Mouse (Mus musculus) c-Kit-positive CD71-positive TER-119-positive erythroid progenitor cells, embryonic 14.5 days (primary cell): ENCODE measurements around the gene Klhdc4.

Source experiments
- DNase-seq: peaks from one replicate; pipeline ENCODE4 v3.0.0-alpha.2; 2013; ENCODE audit warnings: low spot score

The Klhdc4 gene

DNA sequence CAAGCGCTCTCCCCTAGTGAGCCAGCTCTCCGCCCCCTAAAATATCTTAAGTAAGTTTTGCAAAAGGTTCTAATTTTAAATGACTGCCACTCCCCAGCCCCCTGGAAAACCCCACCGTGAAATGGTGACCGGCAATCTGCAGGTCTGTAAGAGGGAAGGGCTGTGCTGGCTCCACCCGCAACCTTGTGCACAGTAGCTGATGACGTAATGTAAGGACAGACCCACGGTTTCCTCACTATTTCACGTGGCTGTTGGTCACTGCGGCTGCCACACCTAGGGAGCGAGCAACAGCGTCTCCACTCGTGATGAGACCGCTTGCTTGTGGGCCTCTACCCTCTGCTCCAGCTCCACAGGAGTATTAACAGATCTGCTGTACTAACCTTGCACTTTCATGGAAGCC is 23.2 kb downstream of the Klhdc4 start:
- no peak for DNase-seq

DNA sequence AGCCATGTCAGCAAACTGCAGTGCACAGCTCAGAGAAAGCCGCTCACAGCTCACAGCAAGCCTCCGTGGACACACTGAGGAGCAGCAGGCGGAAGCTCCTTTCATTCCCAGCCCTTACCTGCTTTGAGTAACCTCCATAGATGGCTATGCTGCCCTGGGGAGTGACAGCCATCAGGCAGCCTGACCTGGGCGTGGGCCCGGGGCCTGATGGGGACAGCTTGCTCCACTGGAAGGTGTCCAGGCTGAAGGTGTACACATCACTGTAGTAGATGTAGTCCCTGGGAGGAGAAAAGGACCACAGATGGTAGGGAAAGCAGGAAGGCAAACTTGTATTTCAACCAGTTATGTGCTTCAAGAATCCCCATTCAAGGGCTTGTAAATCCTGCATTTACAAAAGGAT is 24.5 kb downstream of the Klhdc4 start:
- no peak for DNase-seq

DNA sequence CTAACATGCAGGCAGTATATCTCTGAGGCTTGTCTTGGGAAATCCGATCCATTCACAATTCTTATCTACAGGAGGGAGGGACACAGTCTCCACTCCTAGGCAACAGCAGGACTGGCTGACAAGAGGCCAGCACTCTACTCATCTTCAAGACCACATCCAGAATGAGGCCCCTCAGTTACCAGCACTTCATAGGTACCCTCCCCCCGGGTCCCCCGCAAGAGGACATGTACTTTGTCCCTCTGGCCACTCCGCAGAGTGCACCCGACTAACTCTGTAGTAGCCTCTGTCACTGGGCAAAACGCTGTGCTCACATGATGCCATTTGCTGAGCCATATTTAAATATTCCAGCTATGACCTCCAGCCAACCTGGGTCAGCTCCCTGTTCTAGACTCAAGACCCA is 31.0 kb downstream of the Klhdc4 start:
- no peak for DNase-seq

DNA sequence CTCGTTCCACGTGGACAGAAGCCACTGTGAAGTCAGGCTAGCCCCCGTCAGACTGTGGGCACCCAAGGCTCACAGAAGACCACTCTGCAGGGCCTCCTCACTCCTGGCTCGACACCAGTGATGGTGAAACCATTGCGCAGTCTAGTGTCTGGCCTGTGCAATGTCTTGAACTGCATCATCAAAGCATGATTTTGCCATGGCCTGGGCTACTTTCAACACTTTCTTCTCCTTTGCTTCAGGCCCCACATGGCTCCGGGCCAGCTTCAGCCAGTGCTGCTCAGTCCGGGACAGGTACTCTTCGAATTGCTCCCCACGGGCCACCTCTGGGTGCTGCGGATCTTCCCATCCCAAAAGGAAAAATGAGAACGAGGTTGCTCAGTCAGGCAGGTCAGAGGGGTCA is 33.0 kb downstream of the Klhdc4 start:
- no peak for DNase-seq

DNA sequence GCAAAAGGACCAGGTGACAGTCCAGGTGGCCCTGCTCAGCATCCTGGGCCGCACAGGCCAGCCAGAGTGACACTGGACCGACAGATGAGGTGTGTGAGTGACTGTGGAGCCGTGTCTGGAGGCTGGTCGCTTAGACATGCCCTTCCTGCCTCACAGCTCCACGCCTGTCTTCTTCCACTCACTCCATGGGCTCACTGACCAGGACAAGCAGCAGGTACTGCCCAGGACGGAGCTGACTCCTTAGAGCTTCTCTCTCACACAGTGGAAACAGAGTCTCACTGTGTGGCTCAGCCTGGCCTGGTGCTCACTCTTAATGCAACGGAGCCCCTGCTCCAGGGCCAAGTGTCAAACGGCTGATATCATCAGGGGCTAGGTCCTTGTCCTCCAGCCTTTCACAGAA is 33.9 kb downstream of the Klhdc4 start:
- DNase-seq, result no peak

DNA sequence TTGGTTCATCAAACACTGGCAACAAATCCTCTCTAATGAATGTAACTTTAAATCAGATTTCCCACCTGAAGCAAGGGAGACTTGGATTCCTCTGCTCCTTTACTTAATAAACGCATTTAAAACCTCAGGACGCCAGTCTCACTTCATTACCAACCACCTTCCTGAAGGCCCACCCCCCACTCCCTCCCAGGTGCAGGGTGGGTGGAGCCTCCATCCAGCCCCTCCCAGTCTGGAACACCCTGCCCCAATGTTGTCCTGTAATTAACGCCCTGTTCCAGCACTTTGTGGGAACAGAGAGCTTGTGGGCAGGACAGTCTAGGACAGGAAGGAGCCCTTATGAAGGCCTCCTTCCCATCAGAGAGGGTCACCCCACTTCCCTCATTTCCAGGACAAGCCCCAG is 35.2 kb downstream of the Klhdc4 start:
- DNase-seq, result no peak

DNA sequence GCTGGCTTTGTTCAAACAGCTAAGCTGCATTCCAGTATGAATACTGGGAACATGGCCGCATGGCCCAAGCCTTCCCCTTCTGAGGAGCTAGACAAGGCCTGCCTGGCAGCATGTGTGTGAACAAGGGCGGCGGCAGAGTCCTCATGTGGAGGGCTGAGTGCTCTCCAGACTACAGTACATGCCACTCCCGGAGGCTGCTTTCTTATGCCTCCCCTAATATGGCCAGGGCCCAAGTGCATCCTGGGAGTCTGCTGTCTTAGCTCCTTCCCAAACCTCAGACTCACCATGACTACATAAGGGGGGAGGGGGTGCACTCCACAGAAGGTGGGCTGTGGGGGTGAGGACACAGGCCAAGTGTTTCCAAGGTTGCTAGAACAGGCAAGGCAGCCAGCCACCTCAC is 36.7 kb downstream of the Klhdc4 start:
- DNase-seq, result no peak

DNA sequence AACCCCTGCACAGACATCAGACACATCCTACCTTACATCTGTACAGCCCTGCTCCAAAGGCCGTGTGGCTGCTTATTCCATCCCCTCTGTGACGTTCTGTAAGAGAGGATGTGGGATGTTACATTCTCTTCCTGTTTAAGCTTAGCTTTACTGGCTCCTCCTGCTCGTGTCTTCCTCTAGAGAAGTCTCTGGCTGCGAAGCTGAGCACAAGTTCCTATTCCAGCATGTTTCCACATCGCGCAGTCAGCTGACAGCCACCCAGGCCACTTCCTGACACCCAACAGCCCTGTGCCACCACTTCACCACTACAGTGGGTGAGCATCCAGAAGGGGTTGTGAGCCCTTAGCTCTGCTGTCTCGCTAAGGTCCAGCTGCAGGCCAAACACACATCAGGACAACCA is 37.2 kb downstream of the Klhdc4 start:
- DNase-seq, result no peak

DNA sequence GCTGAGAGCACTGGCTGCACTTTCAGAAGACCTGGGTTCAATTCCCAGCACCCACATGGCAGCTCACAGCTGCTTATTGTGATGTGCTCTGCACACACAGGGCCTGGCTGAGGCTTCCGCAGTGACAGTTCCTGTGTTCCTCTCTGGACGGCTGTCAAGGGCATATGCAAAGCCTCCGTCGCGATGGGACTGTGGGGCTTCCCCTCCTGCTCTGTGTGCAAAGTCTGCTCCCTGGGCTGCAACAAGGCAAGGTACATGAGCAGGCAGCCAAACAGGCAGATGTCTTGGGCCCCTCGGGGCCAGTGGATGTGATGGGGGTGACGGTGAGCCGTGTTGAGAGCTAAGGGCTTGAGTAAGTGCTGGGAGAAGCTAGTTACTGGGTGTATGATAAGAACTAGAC is 40.6 kb downstream of the Klhdc4 start:
- DNase-seq, result no peak

DNA sequence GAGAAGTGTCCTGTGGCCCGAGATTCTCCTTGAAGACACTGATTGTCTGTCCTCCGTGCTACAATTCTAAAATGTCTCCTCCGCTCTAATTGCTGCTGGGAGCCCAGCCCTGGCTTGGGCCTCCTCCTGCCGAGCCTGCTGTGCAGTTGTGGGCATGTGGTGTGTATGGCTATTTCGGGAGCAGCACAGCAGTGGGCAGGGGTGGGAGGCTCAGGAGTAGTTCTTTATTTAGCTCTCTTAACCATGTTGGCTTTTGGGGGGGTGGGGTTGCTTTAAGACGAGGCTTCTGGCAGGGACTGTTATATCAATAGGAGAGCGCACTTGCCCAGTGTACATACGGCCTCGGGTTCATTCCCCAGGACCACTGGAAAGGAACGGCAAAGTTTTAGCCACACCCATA is 42.8 kb downstream of the Klhdc4 start:
- DNase-seq, result no peak

DNA sequence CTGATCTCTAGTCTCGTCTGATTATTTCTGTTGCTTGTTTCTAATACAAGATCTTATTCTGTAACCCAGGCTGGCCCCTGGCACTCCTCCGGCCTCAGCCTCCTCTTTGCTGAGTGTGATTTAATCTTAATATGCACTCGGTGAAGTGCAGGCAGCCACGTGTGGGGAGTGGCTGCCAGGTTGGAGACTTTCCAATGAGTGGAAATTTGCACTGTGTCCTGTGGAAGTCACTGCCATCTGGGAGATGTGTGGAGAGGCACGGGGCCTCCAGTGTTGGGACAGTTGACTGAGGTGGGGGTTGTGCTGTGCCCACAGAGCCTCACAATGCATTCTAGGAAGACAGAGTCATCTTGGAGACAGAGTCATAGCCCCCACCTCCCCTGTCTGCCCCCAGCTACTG is 46.9 kb downstream of the Klhdc4 start:
- no peak for DNase-seq

DNA sequence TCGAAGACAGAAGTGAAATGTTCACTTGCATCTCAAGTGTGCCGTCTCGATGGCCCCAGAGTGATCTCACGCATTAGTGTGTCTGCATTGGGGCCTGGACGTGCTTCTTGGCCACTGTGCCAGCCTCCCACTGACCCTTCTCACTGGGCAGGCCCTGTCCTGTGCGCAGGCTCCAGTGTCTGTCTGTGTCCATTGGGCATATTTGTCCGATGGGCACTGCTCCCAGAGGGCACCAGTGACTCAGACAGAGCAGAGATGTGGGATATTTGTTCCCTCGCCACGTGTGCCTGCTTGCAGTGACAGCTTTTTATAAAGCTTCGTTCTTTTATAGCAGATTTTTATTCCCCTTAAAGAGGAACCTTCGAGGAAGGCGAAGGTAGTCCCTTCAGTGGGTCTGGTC is 55.5 kb downstream of the Klhdc4 start:
- no peak for DNase-seq

DNA sequence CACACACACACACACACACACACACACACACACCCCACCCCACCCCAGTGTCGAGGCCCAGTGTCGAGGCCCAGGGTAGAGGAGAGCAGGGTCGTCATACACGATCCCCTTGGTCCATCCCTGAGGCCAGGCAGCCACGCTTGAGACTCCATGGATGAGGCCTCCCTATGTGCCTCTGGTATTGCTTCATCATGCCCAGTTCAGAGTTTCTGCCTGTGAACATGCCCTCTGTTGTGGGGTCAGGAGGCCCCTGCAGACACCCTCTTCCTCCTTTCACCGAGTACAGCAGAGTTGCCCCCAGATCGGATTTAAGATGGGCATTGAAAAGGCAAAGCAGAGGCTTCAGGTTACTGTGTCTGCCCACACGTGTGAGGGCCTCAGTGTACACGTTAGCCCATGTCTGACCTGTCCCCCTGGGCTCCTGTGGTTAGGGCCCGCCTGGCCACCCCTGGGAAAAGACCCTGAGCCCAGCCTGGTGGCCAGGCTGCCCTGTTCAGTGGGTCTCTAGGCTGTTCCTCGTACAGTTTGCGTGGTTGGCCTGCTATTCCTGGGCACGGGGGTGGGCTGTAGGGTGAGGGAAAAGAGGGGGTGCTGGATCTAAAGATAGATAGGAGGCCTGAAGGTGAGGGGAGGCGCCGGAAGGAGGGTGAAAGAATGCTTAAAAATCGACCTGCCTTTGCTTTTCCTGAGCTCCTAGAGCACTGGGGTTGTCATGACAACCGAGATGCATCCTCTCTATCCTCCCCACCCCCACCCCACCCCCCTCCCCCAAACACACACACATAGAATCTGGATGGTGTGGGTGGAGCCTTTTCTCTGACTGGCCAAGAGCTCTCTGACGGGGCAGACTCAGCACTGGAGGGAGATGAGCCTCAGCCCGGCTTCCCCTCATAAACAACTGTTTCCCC is 58.3 kb downstream of the Klhdc4 start:
- no peak for DNase-seq

DNA sequence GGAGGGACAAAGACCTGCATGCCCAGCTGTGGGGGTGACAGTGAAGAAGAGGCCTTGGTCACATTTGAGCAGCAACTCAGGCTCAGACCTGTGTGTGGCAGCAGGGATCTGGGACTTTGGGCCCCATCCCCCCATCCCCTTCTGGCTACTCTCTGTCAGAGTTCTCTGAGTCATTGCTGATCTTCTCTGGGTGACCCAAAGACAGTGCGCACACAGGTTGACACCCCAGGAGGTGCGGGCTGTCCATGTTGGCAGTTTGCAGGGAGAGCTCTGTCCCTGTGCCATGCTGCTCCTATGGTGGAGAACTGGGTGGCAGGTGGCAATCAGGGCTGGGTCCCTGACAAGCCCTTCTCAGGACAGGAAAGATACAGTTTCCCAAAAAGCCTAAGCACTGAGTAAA is 59.7 kb downstream of the Klhdc4 start:
- no peak for DNase-seq

DNA sequence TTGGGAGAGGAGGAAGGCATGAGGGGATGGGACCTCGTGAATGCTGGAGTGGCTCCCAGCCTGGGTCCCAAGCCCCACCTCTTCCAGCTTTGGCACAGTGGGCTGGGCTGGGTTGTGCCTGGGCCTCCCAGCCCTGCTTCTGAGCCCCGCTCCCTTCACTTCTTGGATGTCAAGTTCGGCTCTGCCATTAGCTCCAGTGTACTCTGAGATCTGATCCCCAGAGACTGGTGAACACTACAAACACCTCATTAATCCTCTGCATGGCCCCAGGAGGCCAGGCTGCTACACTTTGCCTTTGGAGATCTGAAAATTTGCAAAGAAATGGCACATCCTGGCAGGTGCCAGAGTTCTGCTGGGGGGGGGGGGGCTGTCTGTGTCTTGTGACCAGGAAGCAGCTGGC is 60.3 kb downstream of the Klhdc4 start:
- no peak for DNase-seq

DNA sequence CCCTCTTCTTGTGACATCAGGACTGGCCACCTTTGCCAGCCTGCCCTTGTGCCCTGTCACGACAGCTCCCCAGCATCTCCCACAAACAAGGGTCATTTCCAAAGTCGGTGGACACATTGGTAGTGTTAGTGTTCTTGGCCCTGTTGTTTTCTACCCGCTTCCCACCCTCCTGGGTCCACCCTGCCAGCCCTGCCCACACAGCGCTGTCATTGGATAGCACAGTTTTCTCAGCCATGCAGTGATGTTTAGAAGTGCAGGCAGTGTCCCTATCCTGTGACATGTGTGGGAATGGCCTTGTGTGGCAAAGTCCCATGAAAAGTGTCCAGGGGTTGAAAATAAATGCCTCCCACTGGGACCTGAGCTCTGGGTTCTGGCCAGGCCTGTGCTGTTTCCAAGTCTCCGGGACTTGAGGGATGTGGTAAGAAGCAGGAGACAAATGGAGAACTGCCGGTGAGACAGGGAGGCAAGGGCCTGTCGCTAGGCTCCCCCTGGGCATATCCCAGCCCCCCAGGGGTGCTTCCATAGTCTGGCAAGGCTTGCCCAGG is 63.7 kb downstream of the Klhdc4 start:
- DNase-seq, result no peak

DNA sequence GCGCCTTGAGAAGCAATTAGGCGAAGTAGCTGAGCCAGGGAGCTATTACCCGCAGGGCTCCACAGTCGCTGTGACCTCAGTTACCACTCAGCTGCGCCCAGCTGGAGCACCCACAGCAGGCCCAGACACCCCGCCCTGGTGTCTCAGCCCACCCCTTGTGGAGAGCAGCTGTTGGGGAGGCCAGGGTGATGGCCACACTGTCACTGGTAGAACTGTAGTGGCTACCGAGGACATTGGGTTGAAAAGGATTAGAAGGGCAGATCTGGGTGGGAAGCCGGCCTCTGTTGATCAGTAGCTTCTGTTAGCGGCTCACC is 65.7 kb downstream of the Klhdc4 start:
- DNase-seq, result no peak

DNA sequence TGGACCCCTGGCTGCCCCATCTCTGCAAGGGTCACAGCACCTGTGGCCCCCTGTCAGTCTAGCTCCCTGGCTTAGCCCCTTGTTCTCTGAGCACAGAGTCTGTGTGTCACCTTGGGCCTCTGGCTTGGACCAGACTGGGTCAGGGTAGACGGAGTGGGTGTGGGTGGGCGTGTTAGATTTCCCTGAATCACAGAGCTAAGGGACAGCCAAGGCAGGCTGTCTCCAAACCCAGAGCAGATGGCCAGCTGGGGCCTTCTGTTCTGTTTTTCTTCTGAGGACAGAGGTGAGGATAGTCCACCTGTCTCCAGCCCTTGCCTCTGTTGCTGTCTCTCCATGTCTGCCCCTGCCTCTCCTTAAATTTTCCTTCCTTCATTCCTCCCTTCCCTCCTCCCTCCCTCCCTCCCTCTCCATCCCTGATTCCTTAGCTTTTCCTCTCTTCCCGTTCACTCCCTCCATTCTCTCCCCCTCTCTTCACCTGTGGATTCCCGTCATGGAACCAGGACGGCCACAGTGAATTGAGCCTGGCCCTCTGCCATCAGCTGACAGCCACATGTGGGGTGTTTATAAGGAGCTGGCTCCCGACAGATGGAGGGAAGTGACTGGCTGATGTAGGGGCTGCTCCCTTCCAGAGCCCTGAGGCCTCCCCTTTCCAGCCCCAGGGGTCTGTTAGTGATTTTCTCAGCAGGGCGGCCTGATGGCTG is 66.2 kb downstream of the Klhdc4 start:
- DNase-seq, result no peak

DNA sequence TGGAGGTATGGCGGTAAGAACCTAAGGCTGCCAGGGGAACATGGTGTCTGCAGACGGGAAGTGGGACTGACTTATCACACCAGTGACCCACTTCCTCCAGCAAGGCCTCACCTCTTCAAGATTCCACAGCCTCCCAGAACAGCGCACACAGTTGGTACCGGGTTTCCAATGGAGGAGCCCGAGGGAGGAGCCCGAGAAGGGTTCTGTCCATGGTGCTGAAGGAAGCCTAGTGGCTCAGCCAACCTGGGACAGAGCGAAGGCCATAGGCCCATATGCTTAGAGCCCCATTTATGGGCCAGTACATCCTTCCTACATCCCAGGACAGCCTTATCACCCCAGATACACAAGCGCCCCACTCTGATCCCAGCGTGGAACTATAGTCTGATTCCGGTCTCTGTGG is 67.9 kb downstream of the Klhdc4 start:
- peak; percentile 37 for DNase-seq

DNA sequence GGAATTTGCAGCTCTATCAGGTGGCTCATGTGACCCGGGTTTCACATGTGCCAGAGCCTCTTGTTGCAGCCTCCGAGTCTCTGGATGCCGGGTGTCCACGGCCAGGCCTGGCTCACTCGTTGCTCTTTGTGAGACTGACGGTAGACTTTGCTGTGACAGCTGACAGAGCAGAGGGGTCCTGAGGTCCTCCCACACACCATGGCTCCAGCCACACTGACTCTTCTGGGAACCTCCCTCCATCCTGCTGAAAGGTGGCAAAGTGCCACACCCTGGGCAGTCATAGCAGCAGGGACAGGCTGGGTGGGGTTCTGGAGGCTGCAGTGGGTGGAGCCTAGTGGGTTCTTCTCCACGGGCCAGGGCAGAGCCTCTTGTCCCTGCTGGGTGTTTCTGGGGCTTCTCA is 68.9 kb downstream of the Klhdc4 start:
- no peak for DNase-seq

DNA sequence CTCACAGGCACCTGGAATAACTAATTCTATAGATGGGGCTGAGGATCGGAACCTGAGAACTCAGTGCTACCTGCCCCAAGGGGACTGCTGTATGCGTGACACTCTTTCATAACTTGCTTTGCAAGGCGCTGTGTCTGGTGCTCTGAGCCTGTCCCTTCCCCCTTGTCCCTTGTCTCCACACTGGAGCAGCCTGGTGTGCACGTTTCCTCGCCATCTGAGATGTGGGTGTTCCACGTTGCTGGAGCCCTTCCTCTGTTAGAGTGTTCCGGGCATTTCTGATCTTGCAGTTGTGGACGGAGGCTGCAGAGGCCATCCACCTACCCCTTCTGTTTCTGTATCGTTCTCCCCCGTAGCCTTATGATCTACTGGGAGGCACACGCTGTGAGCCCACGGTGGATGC is 70.9 kb downstream of the Klhdc4 start:
- DNase-seq, result no peak

DNA sequence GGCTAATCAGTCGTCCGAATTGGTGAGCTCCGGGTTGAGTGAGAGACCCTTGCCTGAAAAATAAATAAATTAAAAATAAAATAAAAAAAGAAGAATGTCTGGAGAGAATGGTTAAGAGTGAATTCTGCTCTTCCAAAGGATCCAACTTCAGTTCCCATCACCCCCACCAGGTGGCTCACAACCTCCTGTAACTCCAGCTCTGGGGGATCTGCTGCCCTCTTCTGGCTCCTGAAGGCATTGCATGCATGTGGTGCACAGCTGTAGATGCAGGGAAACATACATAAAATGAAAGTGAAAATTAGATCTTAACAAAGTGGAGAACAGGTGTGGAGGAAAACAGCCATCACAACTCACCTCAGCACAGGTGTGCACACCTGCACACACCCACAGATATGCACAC is 78.0 kb downstream of the Klhdc4 start:
- peak; percentile 72 for DNase-seq

DNA sequence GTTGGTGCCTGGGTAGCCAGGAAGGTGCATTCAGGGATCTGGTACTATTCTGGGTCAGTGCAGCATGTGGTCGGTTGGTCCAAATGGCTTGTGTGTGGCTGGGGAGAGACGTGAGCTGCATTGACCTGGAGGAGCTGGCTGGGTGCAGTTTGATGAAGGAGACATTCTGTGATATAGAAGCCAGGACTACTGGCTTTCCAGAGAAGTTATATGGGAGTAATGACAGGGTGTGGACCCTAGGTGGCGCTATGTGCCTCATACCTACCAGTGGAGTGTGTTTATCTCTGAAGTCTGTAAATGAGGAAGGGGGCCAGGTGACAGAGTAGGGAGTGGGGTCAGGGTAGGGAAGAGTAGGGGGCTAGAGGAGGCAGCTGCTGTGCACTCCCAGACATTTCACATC is 78.9 kb downstream of the Klhdc4 start:
- DNase-seq, result no peak

DNA sequence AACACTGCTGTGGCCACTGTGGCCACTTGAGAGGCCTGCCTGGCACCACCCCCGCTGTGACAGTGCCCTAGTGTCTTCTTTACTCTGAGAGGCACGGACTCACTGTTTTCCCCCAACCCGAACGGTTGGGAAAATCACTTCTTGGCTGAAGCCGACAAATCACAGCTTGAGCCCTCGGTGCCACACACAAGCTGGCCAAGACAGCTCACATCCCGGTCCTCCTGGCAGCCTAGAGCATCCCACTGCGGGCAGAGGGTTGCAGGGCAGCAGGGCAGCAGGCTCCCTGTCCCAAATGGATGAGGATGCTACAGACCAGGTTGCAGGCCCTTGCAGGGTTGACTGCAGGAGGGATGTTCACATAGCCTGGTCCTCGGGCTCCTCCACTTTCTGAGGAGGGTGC is 79.9 kb downstream of the Klhdc4 start:
- no peak for DNase-seq
